In genomic region chr2:45070612-45071276, GRCm38 (mm10) we compare ENCODE assay signal across 14 mouse cellular contexts. TPM values are rescaled to one million over a fixed set of nuclear protein-coding genes. Genes with fewer than 3 reads are reported as not detected.
DNase-seq lines count a peak whose midpoint lies in the region; ATAC-seq and TF ChIP-seq lines count a peak whose summit lies in the region.
"Had no signal": no experiment of that assay in that cellular context is flagged by ENCODE, and none has a peak within 500 bp of the region (broad histone marks: within the 10 kb centered on the region; RNA-seq: fewer than 3 reads in every experiment).

No protein-coding gene starts in this region.

- H3K4me2 ChIP-seq in forebrain, postnatal 0 days (ENCODE audit: low read depth), result no peak overlapping the region
- H3K4me2 ChIP-seq in forebrain, embryonic 14.5 days (ENCODE audit: low read length), result no peak overlapping the region
- no peak overlapping the region for H3K4me2 ChIP-seq in kidney, embryonic 15.5 days
- no peak overlapping the region for H3K4me2 ChIP-seq in lung, postnatal 0 days (replicated peaks; ENCODE audit: low read depth, low read length)
- H3K4me2 ChIP-seq in neural tube, embryonic 15.5 days, result no peak overlapping the region
- H3K4me2 ChIP-seq: hindbrain, embryonic 12.5 days had no signal

- DNase-seq in forebrain, postnatal 0 days, result no peak
- DNase-seq in forebrain, embryonic 14.5 days (ENCODE audit: low spot score), result no peak
- no peak for DNase-seq in kidney, adult 18-20 months
- DNase-seq in lung, postnatal 0 days (ENCODE audit: low spot score), result peak; percentile 52
- DNase-seq in lung, postnatal 4 days, result no peak
- DNase-seq in cerebellum, adult 9-10 months, result no peak
- DNase-seq: adrenal gland, postnatal 36 days; cerebellum, postnatal 25 days had no signal

- no peak for TF ChIP-seq CTCF in forebrain, postnatal 0 days (IDR thresholded peaks at IDR 0.05; ENCODE audit: low read depth)
- TF ChIP-seq CTCF in lung, postnatal 0 days (IDR thresholded peaks at IDR 0.05), result no peak

- no peaks in the 10 kb centered on the region for H3K4me1 ChIP-seq in forebrain, postnatal 0 days (ENCODE audit: insufficient read depth)
- peaks cover 13% of the 10 kb centered on the region for H3K4me1 ChIP-seq in forebrain, embryonic 14.5 days (ENCODE audit: control insufficient read depth, insufficient read depth, low read length)
- H3K4me1 ChIP-seq in kidney, embryonic 15.5 days, result peaks cover 42% of the 10 kb centered on the region
- H3K4me1 ChIP-seq in lung, postnatal 0 days (ENCODE audit: insufficient read depth, low read depth, low read length), result no peaks in the 10 kb centered on the region; the same call in 1 of the 2 replicates
- H3K4me1 ChIP-seq in neural tube, embryonic 15.5 days, result peaks cover 10% of the 10 kb centered on the region; the same call in 1 of the 2 replicates

- no peak overlapping the region for H3K9ac ChIP-seq in forebrain, postnatal 0 days
- H3K9ac ChIP-seq in forebrain, embryonic 14.5 days (ENCODE audit: low read length), result no peak overlapping the region
- H3K9ac ChIP-seq in kidney, embryonic 15.5 days, result no peak overlapping the region
- H3K9ac ChIP-seq in lung, postnatal 0 days (replicated peaks; ENCODE audit: low read depth), result no peak overlapping the region
- H3K9ac ChIP-seq in neural tube, embryonic 15.5 days (replicated peaks), result no peak overlapping the region
- H3K9ac ChIP-seq: hindbrain, embryonic 12.5 days; liver, embryonic 14.5 days had no signal

- no peak overlapping the region for H3K4me3 ChIP-seq in forebrain, postnatal 0 days (ENCODE audit: low read depth, low read length)
- H3K4me3 ChIP-seq in forebrain, embryonic 14.5 days (ENCODE audit: low read depth, low read length), result no peak overlapping the region
- H3K4me3 ChIP-seq in kidney, embryonic 15.5 days (replicated peaks), result no peak overlapping the region
- no peak overlapping the region for H3K4me3 ChIP-seq in lung, postnatal 0 days (ENCODE audit: low read depth, low read length)
- H3K4me3 ChIP-seq in neural tube, embryonic 15.5 days (replicated peaks), result no peak overlapping the region
- H3K4me3 ChIP-seq: hindbrain, embryonic 12.5 days had no signal

- no peak for TF ChIP-seq EP300 in lung, postnatal 0 days (IDR thresholded peaks at IDR 0.05)

- 0 out of 2 replicates have a peak overlapping the region, but pooled peaks have one; percentile 0 for H3K27ac ChIP-seq in forebrain, postnatal 0 days (ENCODE audit: low read depth, low read length)
- H3K27ac ChIP-seq in forebrain, embryonic 14.5 days (ENCODE audit: low read depth, low read length), result no peak overlapping the region
- H3K27ac ChIP-seq in kidney, embryonic 15.5 days, result 0 out of 2 replicates have a peak overlapping the region, but pooled peaks have one; percentile 16
- H3K27ac ChIP-seq in lung, postnatal 0 days (ENCODE audit: low read length), result no peak overlapping the region
- 0 out of 2 replicates have a peak overlapping the region, but pooled peaks have one; percentile 38 for H3K27ac ChIP-seq in neural tube, embryonic 15.5 days (replicated peaks)
- H3K27ac ChIP-seq: hindbrain, embryonic 12.5 days; kidney, postnatal 0 days; liver, embryonic 14.5 days had no signal

- no peaks in the 10 kb centered on the region for H3K9me3 ChIP-seq in forebrain, postnatal 0 days (ENCODE audit: low read length)
- no peaks in the 10 kb centered on the region for H3K9me3 ChIP-seq in forebrain, embryonic 14.5 days (replicated peaks; ENCODE audit: control insufficient read depth, low read length)
- no peaks in the 10 kb centered on the region for H3K9me3 ChIP-seq in kidney, embryonic 15.5 days (replicated peaks)
- no peaks in the 10 kb centered on the region for H3K9me3 ChIP-seq in lung, postnatal 0 days (ENCODE audit: low read length)
- no peaks in the 10 kb centered on the region for H3K9me3 ChIP-seq in neural tube, embryonic 15.5 days (replicated peaks)
- H3K9me3 ChIP-seq: hindbrain, embryonic 12.5 days had no signal

- ATAC-seq in forebrain, postnatal 0 days, result no peak
- ATAC-seq in forebrain, embryonic 14.5 days, result no peak
- ATAC-seq in kidney, embryonic 15.5 days (replicated peaks; ENCODE audit: low FRiP score), result no peak
- no peak for ATAC-seq in lung, postnatal 0 days
- no peak for ATAC-seq in neural tube, embryonic 15.5 days (ENCODE audit: low FRiP score)

- 34% methylated on average over 6 of the region's 6 CpGs for WGBS in forebrain, postnatal 0 days
- 42% methylated on average over 6 of the region's 6 CpGs for WGBS in forebrain, embryonic 14.5 days
- WGBS in kidney, embryonic 15.5 days, result 40% methylated on average over 6 of the region's 6 CpGs
- 24% methylated on average over 6 of the region's 6 CpGs for WGBS in lung, postnatal 0 days
- WGBS in neural tube, embryonic 15.5 days, result 47% methylated on average over 6 of the region's 6 CpGs

- H3K36me3 ChIP-seq in forebrain, postnatal 0 days (ENCODE audit: insufficient read depth), result no peaks in the 10 kb centered on the region
- no peaks in the 10 kb centered on the region for H3K36me3 ChIP-seq in forebrain, embryonic 14.5 days (ENCODE audit: control insufficient read depth, insufficient read depth, low read length)
- H3K36me3 ChIP-seq in kidney, embryonic 15.5 days, result peaks cover 7% of the 10 kb centered on the region; the same call in 1 of the 2 replicates
- no peaks in the 10 kb centered on the region for H3K36me3 ChIP-seq in lung, postnatal 0 days (ENCODE audit: insufficient read depth, low read length)
- no peaks in the 10 kb centered on the region for H3K36me3 ChIP-seq in neural tube, embryonic 15.5 days
- H3K36me3 ChIP-seq: hindbrain, embryonic 12.5 days had no signal

- no peaks in the 10 kb centered on the region for H3K27me3 ChIP-seq in forebrain, postnatal 0 days (ENCODE audit: insufficient read depth, low read length)
- no peaks in the 10 kb centered on the region for H3K27me3 ChIP-seq in forebrain, embryonic 14.5 days (replicated peaks; ENCODE audit: control insufficient read depth, insufficient read depth, low read length)
- no peaks in the 10 kb centered on the region for H3K27me3 ChIP-seq in kidney, embryonic 15.5 days
- H3K27me3 ChIP-seq in lung, postnatal 0 days (replicated peaks; ENCODE audit: insufficient read depth, low read length), result no peaks in the 10 kb centered on the region
- no peaks in the 10 kb centered on the region for H3K27me3 ChIP-seq in neural tube, embryonic 15.5 days (replicated peaks)
- H3K27me3 ChIP-seq: hindbrain, embryonic 12.5 days; Patski had no signal

RNA-seq across cellular contexts. Expression of gene Zeb2, which starts 46.5 kb away (rescaled TPM):
- 150 and 186 TPM in 2 replicates for total RNA-seq in forebrain, postnatal 0 days (2014; rRNA removed)
- polyA plus RNA-seq in forebrain, postnatal 0 days (2015; fragmentation: Nextera tagmentation; extraction: Ambion mirVana), result 47.7 and 50.6 TPM in 2 replicates
- 70.6 and 87.0 TPM in 2 replicates for polyA plus RNA-seq in forebrain, embryonic 14.5 days (2014; fragmentation: Nextera tagmentation; extraction: Ambion mirVana)
- polyA plus RNA-seq in kidney, embryonic 15.5 days (2015; fragmentation: Nextera tagmentation; extraction: Ambion mirVana), result 51.1 and 57.1 TPM in 2 replicates
- 36.4 and 44.9 TPM in 2 replicates for polyA plus RNA-seq in lung, postnatal 0 days (2015; fragmentation: Nextera tagmentation; extraction: Ambion mirVana)
- polyA plus RNA-seq in neural tube, embryonic 15.5 days (2015; fragmentation: Nextera tagmentation; extraction: Ambion mirVana), result 40.5 and 41.1 TPM in 2 replicates

Comparison
In these comparisons a context has a peak if more than half of its experiments do, and no peak if none do; other contexts are left out.
1. H3K27ac ChIP-seq: peak in forebrain, postnatal 0 days (single experiment), kidney, embryonic 15.5 days (single experiment) and neural tube, embryonic 15.5 days (single experiment); none in forebrain, embryonic 14.5 days (single experiment) and lung, postnatal 0 days (single experiment).